Mouse (Mus musculus): ENCODE data around the gene Pygl. TPM values are rescaled to one million over a fixed set of nuclear protein-coding genes. Genes with fewer than 3 reads are reported as not detected.

Gene Pygl
- polyA plus RNA-seq, 1 experiment from 2014 or later = 37.6 TPM

DNA sequence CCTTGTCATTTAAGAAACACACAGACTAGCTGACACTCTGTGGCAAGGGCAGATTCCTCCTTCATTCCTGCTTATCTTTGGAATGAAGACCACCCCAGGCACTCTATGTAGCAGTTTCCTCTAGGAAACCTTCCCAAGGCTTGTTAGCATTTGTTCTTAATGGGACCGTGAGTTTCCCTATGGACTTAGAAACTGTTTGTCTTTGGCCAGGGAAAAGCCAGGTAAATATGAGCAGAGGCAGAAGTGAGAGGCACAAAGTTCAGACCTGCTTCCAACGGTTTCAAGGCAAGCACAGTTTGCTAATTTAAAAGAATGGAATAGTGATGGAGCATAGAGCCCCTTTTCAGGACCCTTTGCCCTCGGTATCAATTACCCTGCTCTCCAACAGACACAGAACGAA, 8.0 kb downstream of the Pygl start:
- Histone ChIP-seq H3K9ac (no peak overlapping the region), H3K27me3 (no peaks in the 10 kb centered on the region), H3K4me1 (peaks cover 41% of the 10 kb centered on the region), H3K36me3 (no peaks in the 10 kb centered on the region), H3K9me3 (replicated peaks) (no peaks in the 10 kb centered on the region), H3K4me3 (replicated peaks) (no peak overlapping the region), H3K27ac (no peak overlapping the region), H3K4me2 (no peak overlapping the region)
- 58% methylated on average over 4 of the region's 4 CpGs for WGBS
- ATAC-seq (replicated peaks; ENCODE audit: low FRiP score) = no peak

DNA sequence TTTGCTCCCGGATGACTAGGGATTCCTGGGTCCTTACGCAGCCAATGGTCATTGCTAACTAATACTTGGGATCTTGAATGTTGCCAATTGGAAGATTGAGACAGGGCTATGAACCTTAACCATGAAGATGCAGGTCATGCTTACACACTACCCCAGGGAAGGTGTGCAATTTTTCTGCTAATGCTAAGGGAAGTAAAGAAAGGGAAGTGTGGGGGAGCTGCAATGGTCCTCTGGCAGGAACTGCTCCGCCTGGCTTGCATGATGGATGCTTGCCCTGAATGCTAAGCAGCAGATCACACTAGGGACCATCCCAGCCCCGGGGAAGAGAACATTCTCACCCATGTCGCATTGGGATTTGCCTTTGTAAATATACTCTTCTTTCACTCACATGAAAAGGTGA, 9.9 kb downstream of the Pygl start:
- Histone ChIP-seq H3K9me3 (replicated peaks) (no peaks in the 10 kb centered on the region), H3K4me3 (replicated peaks) (no peak overlapping the region), H3K4me2 (no peak overlapping the region), H3K9ac (no peak overlapping the region), H3K36me3 (no peaks in the 10 kb centered on the region), H3K27me3 (no peaks in the 10 kb centered on the region), H3K27ac (no peak overlapping the region), H3K4me1 (peaks cover 24% of the 10 kb centered on the region)
- ATAC-seq (replicated peaks; ENCODE audit: low FRiP score) = no peak
- 83% methylated on average over 5 of the region's 5 CpGs for WGBS

DNA sequence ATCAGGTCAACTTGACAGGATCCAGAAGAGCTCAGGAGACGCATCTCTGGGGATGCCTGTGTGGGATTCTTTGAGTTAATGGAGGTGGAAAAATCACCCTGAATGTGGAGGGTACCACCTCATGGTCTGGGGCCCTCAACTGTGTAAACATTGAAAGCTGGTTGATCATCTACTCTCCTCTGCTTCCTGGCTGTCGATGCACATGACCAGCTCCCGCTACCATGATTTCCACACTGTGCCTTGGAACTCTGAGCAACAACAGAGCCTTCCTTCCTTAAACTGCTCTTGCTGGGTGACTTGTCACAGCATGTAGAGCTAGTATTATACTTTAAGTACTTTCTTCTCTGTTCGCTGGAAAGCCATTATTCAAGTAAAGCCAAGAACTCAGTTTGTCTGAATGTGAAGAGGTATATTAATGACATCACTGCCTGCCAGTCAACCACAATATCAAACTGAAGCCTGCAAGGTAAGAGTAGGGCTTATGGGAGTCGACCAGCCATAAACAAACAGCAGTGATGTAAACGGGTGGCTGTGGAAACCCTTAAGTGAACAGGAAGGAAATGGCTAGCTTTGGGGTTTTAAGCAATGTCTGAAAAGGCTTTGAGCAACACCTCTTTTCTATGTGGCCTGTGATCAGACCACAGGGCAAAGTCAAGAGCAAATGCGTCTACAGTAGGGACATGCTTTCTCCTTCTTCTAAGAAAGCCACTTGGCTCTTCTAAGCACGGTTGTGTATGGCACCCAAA, 12.3 kb downstream of the Pygl start:
- H3K9me3 ChIP-seq (replicated peaks) = no peaks in the 10 kb centered on the region
- ATAC-seq (replicated peaks; ENCODE audit: low FRiP score) = peak; percentile 82
- H3K4me2 ChIP-seq = no peak overlapping the region
- peak overlapping the region; percentile 52 for H3K27ac ChIP-seq
- no peaks in the 10 kb centered on the region for H3K36me3 ChIP-seq
- WGBS = 73% methylated on average over 8 of the region's 8 CpGs
- H3K9ac ChIP-seq = no peak overlapping the region
- no peak overlapping the region for H3K4me3 ChIP-seq (replicated peaks)
- H3K4me1 ChIP-seq = peaks cover 17% of the 10 kb centered on the region
- H3K27me3 ChIP-seq = no peaks in the 10 kb centered on the region

DNA sequence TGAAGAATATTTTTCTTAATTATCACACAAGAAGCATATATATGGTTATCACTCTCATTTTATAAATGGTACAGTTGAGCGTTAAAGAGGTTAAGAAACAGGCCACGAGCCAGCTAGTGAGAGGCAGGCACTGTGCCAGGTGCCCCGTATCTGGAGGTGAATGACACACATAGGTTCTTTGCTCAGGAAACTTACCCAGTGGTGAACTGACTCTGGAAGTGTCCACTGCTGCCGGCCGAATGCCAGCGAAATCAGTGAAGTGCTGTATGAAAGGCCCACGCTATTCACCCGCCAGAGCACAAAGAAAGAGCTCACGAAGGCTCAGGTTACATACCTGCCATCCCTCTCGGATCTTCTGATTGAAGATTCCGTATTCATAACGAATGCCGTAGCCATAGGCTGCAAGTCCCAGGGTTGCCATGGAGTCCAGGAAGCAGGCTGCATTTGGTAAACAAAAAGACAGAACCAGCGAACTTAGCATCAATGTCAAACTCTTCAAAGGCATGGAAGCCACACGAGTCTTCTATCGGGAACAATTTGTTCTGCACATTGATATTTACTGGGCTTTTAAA, 15.0 kb downstream of the Pygl start:
- no peak for ATAC-seq (replicated peaks; ENCODE audit: low FRiP score)
- Histone ChIP-seq H3K4me3 (replicated peaks) (no peak overlapping the region), H3K9ac (no peak overlapping the region), H3K36me3 (no peaks in the 10 kb centered on the region), H3K4me1 (peaks cover 18% of the 10 kb centered on the region), H3K9me3 (replicated peaks) (no peaks in the 10 kb centered on the region), H3K4me2 (no peak overlapping the region), H3K27me3 (no peaks in the 10 kb centered on the region), H3K27ac (no peak overlapping the region; the same call in 1 of the 2 replicates)
- 67% methylated on average over 16 of the region's 16 CpGs for WGBS

DNA sequence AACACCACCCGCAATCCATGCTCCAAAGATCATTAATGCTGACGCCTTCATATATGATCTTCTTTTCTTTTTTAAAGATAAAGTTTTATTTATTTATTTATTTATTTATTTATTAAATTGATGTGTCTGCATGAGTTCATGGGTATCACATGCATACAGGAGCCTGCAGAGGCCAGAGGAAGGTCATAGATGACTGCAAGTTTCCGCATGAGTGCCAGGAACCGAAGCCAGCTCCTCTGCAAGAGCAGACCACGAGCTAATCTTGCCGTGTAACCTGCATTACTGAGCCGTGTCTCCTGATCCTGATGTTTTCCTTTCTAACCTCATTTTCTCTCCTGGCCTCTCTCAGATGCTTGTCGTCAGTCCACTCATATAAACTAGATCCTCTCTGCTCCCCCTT, 17.0 kb downstream of the Pygl start:
- 57% methylated on average over 8 of the region's 8 CpGs for WGBS
- no peak overlapping the region for H3K4me3 ChIP-seq (replicated peaks)
- ATAC-seq (replicated peaks; ENCODE audit: low FRiP score) = no peak; the same call in 1 of the 2 replicates

DNA sequence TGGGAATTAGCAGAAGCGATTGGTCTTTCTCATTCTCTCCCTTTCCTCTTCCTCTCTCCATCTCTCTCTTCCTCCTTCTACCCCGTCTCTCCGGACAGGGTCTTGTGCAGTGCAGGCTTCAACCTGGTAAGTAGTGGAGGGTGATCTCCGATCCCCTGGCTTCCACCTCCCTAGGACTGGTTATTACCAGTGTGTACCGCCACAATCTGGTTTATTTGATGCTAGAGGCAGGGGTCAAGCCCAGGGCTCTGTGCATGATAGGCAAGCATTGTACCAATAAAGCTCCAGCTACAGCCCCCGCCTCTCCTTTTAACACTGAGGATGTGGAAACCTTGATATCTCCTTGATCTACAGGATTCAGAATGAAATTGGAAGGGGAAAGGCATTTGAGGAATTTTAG, 17.7 kb downstream of the Pygl start:
- no peaks in the 10 kb centered on the region for H3K27me3 ChIP-seq
- H3K4me3 ChIP-seq (replicated peaks) = no peak overlapping the region
- no peaks in the 10 kb centered on the region for H3K36me3 ChIP-seq
- H3K9ac ChIP-seq = no peak overlapping the region
- WGBS = 81% methylated on average over 6 of the region's 6 CpGs
- H3K4me1 ChIP-seq = peaks cover 16% of the 10 kb centered on the region
- ATAC-seq (replicated peaks; ENCODE audit: low FRiP score) = peak; percentile 30; the same call in 1 of the 2 replicates
- H3K27ac ChIP-seq = peak overlapping the region; percentile 32; the same call in 1 of the 2 replicates
- no peaks in the 10 kb centered on the region for H3K9me3 ChIP-seq (replicated peaks)
- H3K4me2 ChIP-seq = no peak overlapping the region

More for the DNA sequence above, 17.0 kb downstream of the Pygl start:
- H3K36me3 ChIP-seq = no peaks in the 10 kb centered on the region
- no peak overlapping the region for H3K4me2 ChIP-seq
- H3K4me1 ChIP-seq = peaks cover 16% of the 10 kb centered on the region
- H3K27me3 ChIP-seq = no peaks in the 10 kb centered on the region
- H3K9me3 ChIP-seq (replicated peaks) = no peaks in the 10 kb centered on the region
- no peak overlapping the region for H3K9ac ChIP-seq
- H3K27ac ChIP-seq = peak overlapping the region; percentile 32; the same call in 1 of the 2 replicates

DNA sequence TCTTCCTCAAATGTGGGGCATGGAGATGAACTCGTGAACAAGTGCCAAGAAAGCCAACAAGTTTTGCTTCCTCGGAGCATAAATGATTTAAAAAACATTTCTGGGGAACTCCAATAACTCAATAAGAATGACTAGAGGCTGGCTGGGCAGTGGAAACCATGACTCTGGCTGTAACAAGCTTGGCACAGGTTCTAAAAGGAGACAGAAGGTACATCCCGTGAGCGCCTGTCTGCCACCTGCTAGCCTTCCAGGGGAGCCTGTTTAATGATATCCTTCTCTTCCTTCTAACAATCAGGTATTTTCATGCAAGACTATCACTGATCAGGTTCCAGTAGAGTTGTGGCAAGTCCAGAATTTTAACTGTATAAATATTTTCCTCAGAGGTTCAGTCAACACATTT, 18.8 kb downstream of the Pygl start:
- H3K4me1 ChIP-seq = peaks cover 17% of the 10 kb centered on the region
- 79% methylated on average over 4 of the region's 4 CpGs for WGBS
- H3K27me3 ChIP-seq = no peaks in the 10 kb centered on the region
- no peak overlapping the region for H3K4me3 ChIP-seq (replicated peaks)
- 0 out of 2 replicates have a peak, but pooled peaks cover 2% of the 10 kb centered on the region for H3K36me3 ChIP-seq
- no peak overlapping the region for H3K9ac ChIP-seq
- no peak overlapping the region for H3K4me2 ChIP-seq
- no peak for ATAC-seq (replicated peaks; ENCODE audit: low FRiP score)
- H3K27ac ChIP-seq = peak overlapping the region; percentile 28; the same call in 1 of the 2 replicates
- no peaks in the 10 kb centered on the region for H3K9me3 ChIP-seq (replicated peaks)

DNA sequence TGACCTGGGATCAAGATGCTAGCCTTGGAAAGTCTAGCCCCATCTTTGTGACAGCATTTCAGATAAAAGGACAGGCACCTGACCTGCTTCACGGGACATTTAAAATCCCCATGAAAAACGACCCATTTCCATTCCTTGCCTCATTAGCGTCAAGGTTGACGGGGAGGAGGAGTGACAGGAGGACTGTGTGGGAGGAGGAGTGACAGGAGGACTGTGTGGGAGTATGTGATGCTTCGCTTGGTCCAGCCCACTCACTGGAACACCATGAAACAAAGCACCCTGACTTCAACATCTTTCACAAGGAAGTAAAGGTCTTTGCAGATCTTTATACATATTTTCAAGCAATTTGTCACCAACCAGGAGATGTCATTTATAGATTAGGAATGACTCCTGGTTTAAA, 23.1 kb downstream of the Pygl start:
- Histone ChIP-seq H3K9me3 (replicated peaks) (no peaks in the 10 kb centered on the region), H3K27ac (no peak overlapping the region), H3K36me3 (peaks cover 18% of the 10 kb centered on the region), H3K4me1 (0 out of 2 replicates have a peak, but pooled peaks cover 6% of the 10 kb centered on the region), H3K9ac (no peak overlapping the region), H3K27me3 (no peaks in the 10 kb centered on the region), H3K4me2 (no peak overlapping the region), H3K4me3 (replicated peaks) (no peak overlapping the region)
- WGBS = 34% methylated on average over 5 of the region's 5 CpGs
- 0 out of 2 replicates have a peak, but pooled peaks have one; percentile 55 for ATAC-seq (replicated peaks; ENCODE audit: low FRiP score)

DNA sequence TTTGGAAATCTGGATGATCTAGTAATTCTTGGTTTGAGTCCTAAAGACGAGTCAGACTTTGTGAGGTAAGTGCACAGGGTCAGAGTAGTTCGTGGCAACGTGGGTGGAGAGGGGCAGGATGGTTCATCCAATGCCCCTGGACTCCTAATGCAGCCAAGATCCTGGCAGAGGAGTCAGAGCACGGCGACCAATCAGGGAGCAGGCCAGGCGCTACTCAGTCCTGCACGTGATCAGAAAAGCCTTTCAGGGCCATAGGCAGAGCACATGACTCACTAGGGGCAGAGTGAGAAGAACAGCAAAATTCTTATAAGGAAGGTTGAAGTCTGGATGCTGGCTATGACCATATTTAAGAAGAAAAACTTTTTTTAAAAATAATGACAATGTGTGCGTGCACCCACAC, 26.9 kb downstream of the Pygl start:
- no peaks in the 10 kb centered on the region for H3K27me3 ChIP-seq
- no peak for ATAC-seq (replicated peaks; ENCODE audit: low FRiP score)
- 0 out of 2 replicates have a peak, but pooled peaks cover 4% of the 10 kb centered on the region for H3K4me1 ChIP-seq
- no peaks in the 10 kb centered on the region for H3K9me3 ChIP-seq (replicated peaks)
- H3K4me2 ChIP-seq = no peak overlapping the region
- H3K27ac ChIP-seq = no peak overlapping the region
- H3K4me3 ChIP-seq (replicated peaks) = no peak overlapping the region
- H3K9ac ChIP-seq = no peak overlapping the region
- 82% methylated on average over 8 of the region's 8 CpGs for WGBS
- H3K36me3 ChIP-seq = peaks cover 25% of the 10 kb centered on the region

DNA sequence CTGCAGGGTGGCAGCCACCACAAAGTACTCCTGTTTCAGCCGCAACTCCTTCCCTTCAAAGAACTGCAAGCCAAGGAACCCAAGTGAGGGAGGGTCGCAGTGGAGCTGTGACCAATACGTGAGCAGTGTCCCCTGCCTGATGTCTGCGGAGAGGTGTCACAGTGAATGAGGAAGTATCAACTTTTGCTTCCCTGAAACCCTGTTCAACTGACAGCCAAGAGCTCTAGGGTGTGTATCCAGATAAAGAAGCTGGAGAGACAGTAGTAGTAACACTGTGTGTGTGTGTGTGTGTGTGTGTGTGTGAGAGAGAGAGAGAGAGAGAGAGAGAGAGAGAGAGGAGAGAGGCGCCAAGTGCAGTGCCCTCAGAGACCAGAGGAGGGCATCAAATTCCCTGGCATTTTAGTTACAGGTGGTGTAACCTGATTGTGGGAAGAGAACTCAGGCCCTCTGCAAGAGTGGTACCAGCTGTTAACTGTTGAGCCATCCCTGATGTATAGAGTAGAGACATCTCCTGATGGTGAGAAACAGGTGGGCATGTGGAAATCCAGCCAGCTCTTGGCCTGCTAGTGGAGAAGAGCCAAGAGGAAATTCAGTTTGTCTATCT, 29.3 kb downstream of the Pygl start:
- no peak for ATAC-seq (replicated peaks; ENCODE audit: low FRiP score)
- H3K4me2 ChIP-seq = no peak overlapping the region
- no peaks in the 10 kb centered on the region for H3K27me3 ChIP-seq
- no peaks in the 10 kb centered on the region for H3K4me1 ChIP-seq
- no peak overlapping the region for H3K4me3 ChIP-seq (replicated peaks)
- H3K27ac ChIP-seq = no peak overlapping the region
- WGBS = 72% methylated on average over 5 of the region's 5 CpGs
- H3K9ac ChIP-seq = no peak overlapping the region
- H3K9me3 ChIP-seq (replicated peaks) = no peaks in the 10 kb centered on the region
- H3K36me3 ChIP-seq = peaks cover 29% of the 10 kb centered on the region

DNA sequence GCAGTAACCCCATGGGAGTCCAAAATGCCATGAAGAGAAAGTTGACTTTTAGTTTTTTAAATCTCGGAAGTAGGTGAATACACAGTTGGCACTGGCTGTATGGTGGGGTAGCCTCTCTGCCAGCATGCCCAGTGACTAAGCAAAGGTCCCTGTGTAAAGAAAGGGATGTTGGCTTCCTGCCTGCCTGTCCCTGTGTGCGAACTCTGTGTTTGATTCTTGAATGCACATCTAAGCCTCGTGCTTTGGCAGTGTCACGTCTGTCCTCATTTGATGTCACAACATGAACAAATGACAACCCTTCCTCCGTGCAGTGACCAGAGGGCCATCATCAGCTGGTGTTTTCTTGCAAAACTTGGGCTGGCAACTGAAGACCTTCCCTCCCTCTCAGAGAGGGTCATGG, 34.9 kb downstream of the Pygl start:
- Histone ChIP-seq H3K4me3 (replicated peaks) (no peak overlapping the region), H3K27me3 (no peaks in the 10 kb centered on the region), H3K36me3 (peaks cover 28% of the 10 kb centered on the region), H3K9ac (no peak overlapping the region), H3K4me2 (no peak overlapping the region), H3K4me1 (peaks cover 11% of the 10 kb centered on the region), H3K9me3 (replicated peaks) (no peaks in the 10 kb centered on the region), H3K27ac (no peak overlapping the region)
- no peak for ATAC-seq (replicated peaks; ENCODE audit: low FRiP score)
- 89% methylated on average over 5 of the region's 5 CpGs for WGBS

DNA sequence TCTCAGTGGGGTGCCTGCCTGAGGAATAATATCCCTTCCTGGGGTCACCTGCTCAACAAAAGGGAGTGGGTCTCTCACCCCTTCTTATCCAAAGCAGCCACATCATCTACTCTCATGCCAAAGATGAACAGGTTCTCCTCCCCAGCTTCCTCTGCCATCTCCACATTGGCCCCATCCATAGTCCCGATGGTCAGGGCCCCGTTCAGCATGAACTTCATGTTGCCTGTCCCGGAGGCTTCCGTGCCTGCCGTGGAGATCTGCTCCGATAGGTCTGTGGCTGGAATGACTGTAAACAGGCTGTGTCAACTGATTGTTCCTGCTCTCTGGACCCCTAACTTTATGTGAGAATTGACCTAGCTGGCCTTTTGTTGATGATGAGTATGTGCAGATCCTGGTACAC, 35.9 kb downstream of the Pygl start:
- ATAC-seq (replicated peaks; ENCODE audit: low FRiP score) = no peak
- H3K27ac ChIP-seq = no peak overlapping the region
- no peaks in the 10 kb centered on the region for H3K27me3 ChIP-seq
- H3K4me3 ChIP-seq (replicated peaks) = no peak overlapping the region
- no peak overlapping the region for H3K9ac ChIP-seq
- H3K9me3 ChIP-seq (replicated peaks) = no peaks in the 10 kb centered on the region
- peaks cover 28% of the 10 kb centered on the region for H3K36me3 ChIP-seq
- WGBS = 95% methylated on average over 6 of the region's 6 CpGs
- H3K4me2 ChIP-seq = no peak overlapping the region
- H3K4me1 ChIP-seq = peaks cover 11% of the 10 kb centered on the region

Measured in kidney, embryonic 15.5 days (tissue).